Mouse (Mus musculus) olfactory bulb, adult 2 months (tissue): Measurements from ENCODE around the gene Myl7. TPM values are rescaled to one million over a fixed set of nuclear protein-coding genes. Genes with fewer than 3 reads are reported as not detected.
"Not testable (repeated sequence)": the region's sequence is repeated elsewhere in the genome, so short reads cannot be mapped to it uniquely, and the experiment has no call there.

ENCODE experiments used
- H3K27ac ChIP-seq: fragments of 200-500 bp; 2 replicates; pipeline ENCODE4 v1.5.1; 2012; ENCODE audit warnings: low read depth, low read length; ENCODE audit not compliant: insufficient read depth
- H3K4me1 ChIP-seq: fragments of 200-500 bp; 2 replicates; pipeline ENCODE4 v1.6.1; 2012; ENCODE audit warnings: low read length; ENCODE audit not compliant: control insufficient read depth, insufficient read depth
- H3K4me3 ChIP-seq: fragments of 200-500 bp; 2 replicates; pipeline ENCODE4 v1.5.1; 2012; ENCODE audit warnings: mild to moderate bottlenecking, low read depth, low read length, moderate library complexity; ENCODE audit not compliant: insufficient read depth
- CTCF ChIP-seq: fragments of 200-500 bp; IDR thresholded peaks from 2 replicates; pipeline ENCODE4 v1.5.1; 2012; ENCODE audit warnings: low read depth, mild to moderate bottlenecking, low read length, moderate library complexity; ENCODE audit not compliant: insufficient read depth
- POLR2A ChIP-seq: fragments of 200-500 bp; IDR thresholded peaks from 2 replicates; pipeline ENCODE4 v1.6.1; 2012; ENCODE audit warnings: mild to moderate bottlenecking, low read depth, low read length, moderate library complexity; ENCODE audit not compliant: insufficient read depth
- WGBS: fragments of 180-500 bp; shearing (Covaris S2); methylation state at CpG from one replicate; pipeline ENCODE4 v1.1.7; 2018; 5-methylcytosine and 5-hydroxymethylcytosine counted together
- polyA plus RNA-seq: library from polyadenylated mRNA; stranded (reverse); fragments of >200 nt; gene quantifications from 2 replicates; pipeline ENCODE4 v1.2.4, GENCODE M21; 2012; ENCODE audit warnings: low replicate concordance; ENCODE audit not compliant: missing spikeins, insufficient read depth, insufficient read length

Myl7 gene
- polyA plus RNA-seq, 1 experiment: not detected

- Histone ChIP-seq H3K27ac (no peak overlapping the region), H3K4me1 (peaks cover 19% of the 10 kb centered on the region), H3K4me3 (no peak overlapping the region)
- no peak for TF ChIP-seq CTCF
- TF ChIP-seq POLR2A: no peak
- 31% methylated on average over 16 of the region's 16 CpGs for WGBS
These were observed 1.4 kb downstream of the Myl7 start for GRCm38 (mm10) chr11:5897230-5897629.

GRCm38 (mm10) chr11:5893807-5894206 is 4.8 kb downstream of the Myl7 start:
- 87% methylated on average over 6 of the region's 6 CpGs for WGBS
- H3K27ac ChIP-seq: no peak overlapping the region
- TF ChIP-seq CTCF (no peak), POLR2A (no peak)
- 0 out of 2 replicates have a peak, but pooled peaks cover 4% of the 10 kb centered on the region for H3K4me1 ChIP-seq
- no peak overlapping the region for H3K4me3 ChIP-seq

- no peak for TF ChIP-seq POLR2A
- no peak for TF ChIP-seq CTCF
- 87% methylated on average over 4 of the region's 4 CpGs for WGBS
- H3K27ac ChIP-seq: no peak overlapping the region
- H3K4me1 ChIP-seq: 0 out of 2 replicates have a peak, but pooled peaks cover 4% of the 10 kb centered on the region
- H3K4me3 ChIP-seq: no peak overlapping the region
These were observed 5.7 kb downstream of the Myl7 start for GRCm38 (mm10) chr11:5892810-5893368.

- TF ChIP-seq CTCF: no peak
- no peak for TF ChIP-seq POLR2A
- Histone ChIP-seq H3K4me3 (no peak overlapping the region), H3K4me1 (no peaks in the 10 kb centered on the region), H3K27ac (no peak overlapping the region)
- 72% methylated on average over 8 of the region's 8 CpGs for WGBS
These were observed 6.4 kb downstream of the Myl7 start for GRCm38 (mm10) chr11:5892151-5892591.

- not testable (repeated sequence) for H3K4me3 ChIP-seq, H3K27ac ChIP-seq, H3K4me1 ChIP-seq
- WGBS: 85% methylated on average over 5 of the region's 5 CpGs
These were observed 10.0 kb downstream of the Myl7 start for GRCm38 (mm10) chr11:5888563-5888962.

GRCm38 (mm10) chr11:5887250-5887649 is 11.3 kb downstream of the Myl7 start:
- Histone ChIP-seq H3K4me3 (no peak overlapping the region), H3K27ac (no peak overlapping the region), H3K4me1 (0 out of 2 replicates have a peak, but pooled peaks cover 2% of the 10 kb centered on the region)
- WGBS: 53% methylated on average over 5 of the region's 5 CpGs
- no peak for TF ChIP-seq POLR2A
- TF ChIP-seq CTCF: no peak

GRCm38 (mm10) chr11:5886187-5886586 is 12.4 kb downstream of the Myl7 start:
- WGBS: 17% methylated on average over 9 of the region's 9 CpGs
- H3K4me1 ChIP-seq: 0 out of 2 replicates have a peak, but pooled peaks cover 2% of the 10 kb centered on the region
- TF ChIP-seq POLR2A: no peak
- peak; percentile 46; the same call in 1 of the 2 replicates for TF ChIP-seq CTCF
- H3K27ac ChIP-seq: no peak overlapping the region
- no peak overlapping the region for H3K4me3 ChIP-seq

- H3K27ac ChIP-seq: no peak overlapping the region
- 0 out of 2 replicates have a peak, but pooled peaks cover 2% of the 10 kb centered on the region for H3K4me1 ChIP-seq
- TF ChIP-seq CTCF: no peak
- TF ChIP-seq POLR2A: no peak
- 82% methylated on average over 8 of the region's 8 CpGs for WGBS
- no peak overlapping the region for H3K4me3 ChIP-seq
These were observed 16.1 kb downstream of the Myl7 start for GRCm38 (mm10) chr11:5882518-5882917.

- H3K27ac ChIP-seq: no peak overlapping the region
- peaks cover 10% of the 10 kb centered on the region for H3K4me1 ChIP-seq
- 46% methylated on average over 5 of the region's 5 CpGs for WGBS
- H3K4me3 ChIP-seq: no peak overlapping the region
- TF ChIP-seq CTCF (0 out of 2 replicates have a peak, but pooled peaks have one; percentile 39), POLR2A (no peak)
These were observed 18.7 kb downstream of the Myl7 start for GRCm38 (mm10) chr11:5879905-5880304.
